Mouse (Mus musculus): ENCODE results near the gene Gm5414.

Gene Gm5414

DNA sequence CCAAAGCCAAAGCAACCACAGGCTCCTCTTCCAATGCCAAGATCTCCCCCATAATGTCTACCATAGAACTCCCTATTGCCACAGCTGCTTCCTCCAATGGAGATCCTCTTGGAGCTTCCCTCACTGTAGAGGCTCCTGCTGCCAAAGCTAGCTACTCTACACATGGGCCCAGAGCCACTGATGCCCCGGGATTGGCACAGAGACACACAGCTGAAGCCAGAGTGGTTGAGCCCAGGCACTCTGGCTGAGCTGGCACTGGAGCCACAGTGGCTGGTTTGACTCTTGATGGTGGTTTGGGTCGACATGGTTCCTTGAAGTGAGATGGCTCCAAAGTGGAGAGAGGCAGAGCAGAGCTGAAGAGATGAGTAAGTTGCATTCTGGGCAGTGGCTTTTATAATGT, at the start of gene Gm5414:
TSS of gene Gm5414 (minus strand) at position 305 of the 400 bp plus-strand sequence.
- DNase-seq (ENCODE audit: low spot score in 2 of 2), result no peak

- DNase-seq (ENCODE audit: low spot score in 2 of 2), result no peak
Measured at GRCm38 (mm10) chr15:101675978-101676377, 48.0 kb upstream of the Gm5414 start.

DNA sequence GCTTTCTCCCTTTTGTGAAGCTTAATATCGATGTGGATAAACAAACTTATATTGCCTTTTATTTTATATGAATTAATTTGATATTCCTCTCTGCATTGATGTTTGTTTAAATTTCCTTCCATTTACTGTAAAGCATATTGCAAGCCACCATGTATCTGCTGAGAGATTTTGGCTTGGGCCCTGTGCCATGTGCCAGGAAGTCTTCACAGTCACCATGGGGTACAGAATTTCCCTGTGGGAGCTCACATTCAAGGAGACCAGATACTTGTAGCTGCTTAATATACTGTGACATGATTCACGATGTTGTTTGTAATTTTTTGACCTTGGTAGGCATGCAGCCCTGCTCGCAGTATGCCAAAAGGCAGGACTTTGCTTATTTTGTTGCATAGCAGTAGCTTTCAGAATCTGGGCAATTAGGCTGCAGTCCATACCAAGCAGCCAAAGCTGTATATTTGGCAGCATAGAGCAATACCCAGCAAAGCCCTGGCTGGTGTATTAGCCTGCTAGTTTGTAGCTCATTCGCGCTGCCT, 24.8 kb upstream of the Gm5414 start:
- DNase-seq (ENCODE audit: low spot score in 2 of 2), result no peak

DNA sequence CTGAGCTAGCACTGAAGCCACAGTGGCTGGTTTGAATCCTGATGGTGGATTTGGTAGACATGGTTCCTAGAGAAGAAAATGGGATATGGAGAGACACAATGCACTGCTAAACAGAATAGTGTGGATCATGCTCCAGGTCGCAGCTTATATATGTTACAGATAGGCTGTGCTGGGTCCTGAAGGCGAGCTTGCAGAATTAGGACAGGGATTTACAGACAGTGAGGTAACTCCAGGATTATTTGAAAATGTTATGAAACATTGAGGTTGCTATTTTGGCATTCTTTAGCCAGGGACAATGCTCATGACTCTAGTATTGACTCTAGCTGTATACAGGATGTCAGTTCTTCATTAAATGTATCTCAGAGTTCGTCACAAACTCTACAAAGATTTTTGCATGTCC, 19.3 kb upstream of the Gm5414 start, which contains the start of gene Gm5478:
TSS of gene Gm5478 (minus strand) at position 101 of the 400 bp plus-strand sequence.
- no peak for DNase-seq (ENCODE audit: low spot score in 2 of 2)

DNA sequence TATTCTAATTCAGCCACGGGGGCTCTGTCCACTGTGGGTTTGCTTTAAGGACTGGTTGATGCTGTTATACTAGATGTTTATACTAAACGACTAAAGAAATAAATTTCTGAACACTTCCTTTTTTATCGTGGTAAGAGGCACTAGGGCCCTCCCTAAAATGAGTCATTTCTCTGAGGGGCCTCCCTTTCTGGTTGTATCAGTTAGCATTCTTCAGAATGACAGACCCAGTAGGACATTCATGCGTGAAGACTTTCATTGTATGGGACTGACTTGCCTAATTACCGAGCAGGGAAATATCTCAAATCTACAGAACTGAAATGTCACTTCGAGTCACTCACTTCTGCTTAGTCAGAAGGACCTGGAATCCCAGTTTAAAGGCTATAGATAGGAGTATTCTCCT, 28.9 kb downstream of the Gm5414 start:
- no peak for DNase-seq (ENCODE audit: low spot score in 2 of 2)

GRCm38 (mm10) chr15:101588216-101588615, 39.8 kb downstream of the Gm5414 start:
- no peak for DNase-seq (ENCODE audit: low spot score in 2 of 2)

DNA sequence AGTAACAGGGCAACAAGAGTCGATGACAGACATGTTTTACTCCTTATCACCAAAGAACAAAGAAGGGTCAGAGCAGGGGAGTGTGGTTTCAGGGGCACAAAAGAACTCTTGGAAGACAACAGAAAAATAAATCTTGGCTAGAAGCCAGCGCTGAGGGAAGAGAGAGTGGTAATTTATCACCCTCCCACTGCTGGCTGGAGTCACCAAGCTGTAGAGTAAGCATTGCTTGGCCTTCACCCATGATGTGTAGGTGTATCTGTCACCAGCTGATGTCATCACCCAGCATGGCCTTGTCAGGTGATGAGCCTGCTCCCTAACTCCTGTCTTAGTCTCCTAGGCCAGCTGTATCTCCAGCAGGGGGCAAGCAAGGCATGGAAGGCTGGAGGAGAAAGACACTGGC, 43.5 kb downstream of the Gm5414 start:
- DNase-seq (ENCODE audit: low spot score in 2 of 2), result no peak

DNA sequence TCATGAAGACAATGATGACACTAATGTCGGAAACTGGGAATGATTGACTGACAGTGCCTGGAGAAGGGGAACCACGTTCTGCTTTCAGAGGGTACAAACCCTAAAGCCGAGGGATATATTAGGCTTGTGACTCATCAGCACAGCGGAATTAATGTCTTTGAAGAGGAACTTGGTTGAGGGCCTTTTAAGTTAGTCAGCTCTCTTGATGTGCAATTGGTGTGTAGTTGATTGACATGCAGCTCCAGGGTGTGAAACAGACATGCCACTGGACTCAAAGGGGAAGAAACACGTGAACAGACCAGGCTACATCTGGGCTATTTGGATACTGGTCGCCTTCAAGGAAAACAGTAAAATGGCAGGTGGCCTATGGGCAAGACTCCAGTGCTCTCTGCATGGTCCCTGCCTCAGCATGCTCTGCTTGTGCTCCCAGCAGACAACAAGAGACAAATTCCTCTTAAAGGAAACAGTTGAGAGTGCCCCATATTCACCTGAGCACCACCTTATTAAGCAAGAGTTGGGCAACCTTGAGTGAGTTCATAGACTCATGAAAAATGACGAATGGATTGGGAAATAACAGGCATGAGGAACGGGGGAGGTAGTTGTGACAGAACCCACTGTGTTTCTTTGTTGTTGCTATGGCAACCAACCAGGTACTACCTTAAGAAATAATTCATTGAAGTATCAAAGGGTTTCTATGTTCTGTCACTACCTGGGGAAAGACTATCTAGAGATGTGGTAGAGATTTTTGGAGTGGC, 44.6 kb downstream of the Gm5414 start:
- DNase-seq (ENCODE audit: low spot score in 2 of 2), result no peak

- DNase-seq (ENCODE audit: low spot score in 2 of 2), result no peak
Measured at GRCm38 (mm10) chr15:101581701-101582100, 46.3 kb downstream of the Gm5414 start.

GRCm38 (mm10) chr15:101575506-101575905, 52.5 kb downstream of the Gm5414 start:
- no peak for DNase-seq (ENCODE audit: low spot score in 2 of 2)
